Mouse (Mus musculus) adrenal gland, postnatal 36 days (tissue): Measurements from ENCODE around the gene Shisa9. TPM values are rescaled to one million over a fixed set of nuclear protein-coding genes. Genes with fewer than 3 reads are reported as not detected.

ENCODE experiments used
- DNase-seq, 2 experiments: peaks; one replicate each; pipeline ENCODE4 v3.0.0; 2021; ENCODE audit warnings: mixed read lengths in 1 of 2
- total RNA-seq, 2 experiments: library from RNA; stranded (reverse); gene quantifications; 2 replicates each; pipeline ENCODE4 v1.2.3; 2021

The Shisa9 gene
- total RNA-seq, 2 experiments from 2014 or later, result 2.2 to 2.5 TPM

DNA sequence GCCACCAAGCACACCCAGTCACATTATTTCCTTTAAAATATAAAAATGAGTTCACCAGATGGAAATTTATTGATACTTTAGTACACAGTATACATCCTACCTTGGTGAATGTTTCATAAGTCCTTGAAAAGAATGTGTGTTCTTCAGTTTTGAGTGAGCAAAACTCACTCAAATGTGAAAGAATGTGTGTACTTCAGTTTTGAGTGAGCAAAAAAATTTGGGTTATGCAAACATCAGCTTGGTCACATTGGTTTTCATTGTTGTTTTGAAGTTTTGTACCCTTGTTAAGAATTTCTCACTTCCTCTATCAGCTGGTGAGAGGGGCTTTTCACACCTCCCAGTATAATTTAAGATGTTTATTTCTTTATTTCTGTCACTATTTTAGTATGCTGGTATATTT lies 331.7 kb downstream of the Shisa9 start:
- no peak for DNase-seq

Other genes with a start within 250 kb of the Shisa9 start
- gene Cpped1, start 74.7 kb upstream of the Shisa9 start, total RNA-seq, result 10 to 100 TPM; 34.9 to 49.6 TPM